Mouse (Mus musculus): ENCODE measurements at regions not wholly inside any gene's neighbourhood (a gene's known extent, or its start where the extent isn't known, plus 50 kb on each side); places are given as distances from the start of the nearest gene placed in this dataset.

GRCm38 (mm10) chr4:25488479-25489069 lies 207.0 kb upstream of the Ufl1 start:
- no peak for DNase-seq

GRCm38 (mm10) chr4:25483621-25483933 lies 202.0 kb upstream of the Ufl1 start:
- no peak for DNase-seq

- no peak for DNase-seq
These were observed 201.5 kb upstream of the Ufl1 start for GRCm38 (mm10) chr4:25482933-25483620.

GRCm38 (mm10) chr4:25473026-25473425 lies 191.4 kb upstream of the Ufl1 start:
- no peak for DNase-seq

- DNase-seq = no peak
These were observed 184.9 kb upstream of the Ufl1 start for GRCm38 (mm10) chr4:25466490-25466889.

- DNase-seq = no peak
These were observed 183.4 kb upstream of the Ufl1 start for GRCm38 (mm10) chr4:25464792-25465590.

GRCm38 (mm10) chr4:25464069-25464468 lies 182.4 kb upstream of the Ufl1 start:
- DNase-seq = no peak

- no peak for DNase-seq
These were observed 178.5 kb upstream of the Ufl1 start for GRCm38 (mm10) chr4:25460127-25460526.

- no peak for DNase-seq
These were observed 173.1 kb upstream of the Ufl1 start for GRCm38 (mm10) chr4:25454752-25455151.

- no peak for DNase-seq
These were observed 171.6 kb upstream of the Ufl1 start for GRCm38 (mm10) chr4:25453127-25453806.

- DNase-seq = no peak
These were observed 170.2 kb upstream of the Ufl1 start for GRCm38 (mm10) chr4:25451865-25452264.

- no peak for DNase-seq
These were observed 150.6 kb upstream of the Ufl1 start for GRCm38 (mm10) chr4:25432203-25432602.

GRCm38 (mm10) chr4:25416330-25416729 lies 134.7 kb upstream of the Ufl1 start:
- DNase-seq = no peak

- no peak for DNase-seq
These were observed 128.8 kb upstream of the Ufl1 start for GRCm38 (mm10) chr4:25410440-25410839.

GRCm38 (mm10) chr4:25408696-25409448 lies 127.3 kb upstream of the Ufl1 start:
- no peak for DNase-seq

- no peak for DNase-seq
These were observed 126.2 kb upstream of the Ufl1 start for GRCm38 (mm10) chr4:25407842-25408241.

GRCm38 (mm10) chr4:25389542-25389941 lies 107.9 kb upstream of the Ufl1 start:
- DNase-seq = no peak

- DNase-seq = peak; percentile 1
These were observed 90.4 kb upstream of the Ufl1 start for GRCm38 (mm10) chr4:25372041-25372440.

- no peak for DNase-seq
These were observed 82.8 kb upstream of the Ufl1 start for GRCm38 (mm10) chr4:25364402-25364801.

GRCm38 (mm10) chr4:25337638-25338037 lies 56.0 kb upstream of the Ufl1 start:
- no peak for DNase-seq
